Mouse (Mus musculus) MEL (cell line): Measurements from ENCODE around the gene Usp25. TPM values are rescaled to one million over a fixed set of nuclear protein-coding genes. Genes with fewer than 3 reads are reported as not detected.

Experiments used
- DNase-seq: peaks from one replicate; pipeline ENCODE4 v3.0.0; 2011; ENCODE audit warnings: low read depth, low spot score
- H3K27ac ChIP-seq: 2 replicates; pipeline ENCODE4 v1.5.1; 2012; ENCODE audit warnings: low read depth, mild to moderate bottlenecking, control low read depth, low read length, moderate library complexity; ENCODE audit not compliant: control insufficient read depth
- H3K27me3 ChIP-seq, 2 experiments: fragments of 150-350 bp in 1 of 2; sonication (generic) in 1 of 2; 2 replicates each; pipeline ENCODE4 v1.6.1; 2012; ENCODE audit warnings: low read length in 2 of 2, mild to moderate bottlenecking in 2 of 2, improper control_type of control experiment in 1 of 2, moderate library complexity in 1 of 2; ENCODE audit not compliant: insufficient read depth in 2 of 2, control insufficient read depth in 1 of 2
- H3K36me3 ChIP-seq, 2 experiments: 2 replicates each; pipeline ENCODE4 v1.6.1; 2012 to 2014; ENCODE audit warnings: low read length in 2 of 2, improper control_type of control experiment in 1 of 2, inconsistent platforms in 1 of 2, mild to moderate bottlenecking in 1 of 2; ENCODE audit not compliant: insufficient read depth in 2 of 2, control insufficient read depth in 1 of 2
- H3K4me1 ChIP-seq, 2 experiments: fragments of 150-350 bp in 1 of 2; sonication (generic) in 1 of 2; 2 replicates each; pipeline ENCODE4 v1.6.1; 2012; ENCODE audit warnings: low read length in 2 of 2, improper control_type of control experiment in 1 of 2, mild to moderate bottlenecking in 1 of 2; ENCODE audit not compliant: insufficient read depth in 2 of 2, control insufficient read depth in 1 of 2
- H3K4me3 ChIP-seq, 2 experiments: fragments of 150-350 bp in 1 of 2; sonication (generic) in 1 of 2; 2 replicates each; pipeline ENCODE4 v1.5.1; 2012; ENCODE audit warnings: low read depth in 2 of 2, low read length in 2 of 2, mild to moderate bottlenecking in 2 of 2, moderate library complexity in 2 of 2, control low read depth in 1 of 2, improper control_type of control experiment in 1 of 2; ENCODE audit not compliant: control insufficient read depth in 1 of 2, insufficient read depth in 1 of 2
- H3K79me2 ChIP-seq: 2 replicates; pipeline ENCODE4 v1.6.1; 2012; ENCODE audit warnings: mild to moderate bottlenecking, low read length, moderate library complexity; ENCODE audit not compliant: control insufficient read depth, poor library complexity, insufficient read depth
- H3K9ac ChIP-seq: 2 replicates; pipeline ENCODE4 v1.6.1; 2012; ENCODE audit warnings: low read depth, mild to moderate bottlenecking, control low read depth, low read length, moderate library complexity; ENCODE audit not compliant: control insufficient read depth, poor library complexity, severe bottlenecking
- H3K9me3 ChIP-seq: fragments of 150-350 bp; sonication (generic); replicated peaks from 2 replicates; pipeline ENCODE4 v1.6.1; 2012; ENCODE audit warnings: mild to moderate bottlenecking, low read length, improper control_type of control experiment, moderate library complexity; ENCODE audit not compliant: insufficient read depth
- E2F4 ChIP-seq: IDR thresholded peaks from 2 replicates; pipeline ENCODE4 v1.6.1; 2011; ENCODE audit warnings: low read depth, low read length, improper control_type of control experiment, borderline replicate concordance
- ELF1 ChIP-seq: IDR thresholded peaks from 2 replicates; pipeline ENCODE4 v1.6.1; 2014; ENCODE audit warnings: low read depth, mild to moderate bottlenecking, inconsistent platforms, low read length, improper control_type of control experiment, moderate library complexity
- GABPA ChIP-seq: IDR thresholded peaks from 2 replicates; pipeline ENCODE4 v1.6.1; 2012; ENCODE audit warnings: low read depth, mild to moderate bottlenecking, inconsistent platforms, low read length, improper control_type of control experiment, moderate library complexity
- KAT2A ChIP-seq: conservative IDR thresholded peaks from 2 replicates; pipeline ENCODE4 v1.6.1; 2012; ENCODE audit warnings: low read depth, low read length, improper control_type of control experiment, inconsistent platforms
- MAX ChIP-seq: IDR thresholded peaks from 2 replicates; pipeline ENCODE4 v1.6.1; 2011; ENCODE audit warnings: low read length, improper control_type of control experiment
- MEF2A ChIP-seq: IDR thresholded peaks from 2 replicates; pipeline ENCODE4 v1.6.1; 2014; ENCODE audit warnings: low read depth, mild to moderate bottlenecking, inconsistent platforms, low read length, improper control_type of control experiment; ENCODE audit not compliant: poor library complexity, insufficient replicate concordance, severe bottlenecking; ENCODE audit errors: extremely low read depth
- MXI1 ChIP-seq: IDR thresholded peaks from 2 replicates; pipeline ENCODE4 v1.6.1; 2011; ENCODE audit warnings: mild to moderate bottlenecking, low read depth, low read length, improper control_type of control experiment
- MYB ChIP-seq: IDR thresholded peaks from 2 replicates; pipeline ENCODE4 v1.6.1; 2011; ENCODE audit warnings: mild to moderate bottlenecking, low read depth, low read length, improper control_type of control experiment
- MYC ChIP-seq: IDR thresholded peaks from 2 replicates; pipeline ENCODE4 v1.6.1; 2011; ENCODE audit warnings: low read depth, mild to moderate bottlenecking, low read length, improper control_type of control experiment, moderate library complexity
- NELFE ChIP-seq: IDR thresholded peaks from 2 replicates; pipeline ENCODE4 v1.6.1; 2011; ENCODE audit warnings: low read depth, low read length, improper control_type of control experiment
- NRF1 ChIP-seq: IDR thresholded peaks from 2 replicates; pipeline ENCODE4 v1.6.1; 2014; ENCODE audit warnings: low read depth, mild to moderate bottlenecking, inconsistent platforms, low read length, improper control_type of control experiment, moderate library complexity; ENCODE audit not compliant: poor library complexity, insufficient read depth, severe bottlenecking
- POLR2A ChIP-seq, 2 experiments: IDR thresholded peaks; 2 replicates each; pipeline ENCODE4 v1.6.1; 2011 to 2012; ENCODE audit warnings: low read length in 2 of 2, mild to moderate bottlenecking in 2 of 2, control low read depth in 1 of 2, improper control_type of control experiment in 1 of 2, low read depth in 1 of 2, moderate library complexity in 1 of 2; ENCODE audit not compliant: control insufficient read depth in 1 of 2, insufficient read depth in 1 of 2, poor library complexity in 1 of 2
- POLR2AphosphoS5 ChIP-seq: IDR thresholded peaks from 2 replicates; pipeline ENCODE4 v1.6.1; 2012; ENCODE audit warnings: low read depth, borderline replicate concordance, mild to moderate bottlenecking, inconsistent platforms, low read length, moderate library complexity, mixed read lengths
- TAL1 ChIP-seq: IDR thresholded peaks from 2 replicates; pipeline ENCODE4 v1.6.1; 2012; ENCODE audit warnings: mild to moderate bottlenecking, inconsistent platforms, low read length, moderate library complexity, mixed read lengths
- UBTF ChIP-seq: IDR thresholded peaks from 2 replicates; pipeline ENCODE4 v1.6.1; 2012; ENCODE audit warnings: low read depth, mild to moderate bottlenecking, inconsistent platforms, low read length, improper control_type of control experiment, moderate library complexity, borderline replicate concordance; ENCODE audit not compliant: insufficient read depth
- USF1 ChIP-seq: IDR thresholded peaks from 2 replicates; pipeline ENCODE4 v1.6.1; 2014; ENCODE audit warnings: low read depth, mild to moderate bottlenecking, inconsistent platforms, low read length, improper control_type of control experiment, moderate library complexity
- ZKSCAN1 ChIP-seq: IDR thresholded peaks from 2 replicates; pipeline ENCODE4 v1.6.1; 2012; ENCODE audit warnings: low read depth, mild to moderate bottlenecking, inconsistent platforms, low read length, improper control_type of control experiment, moderate library complexity
- ZNF384 ChIP-seq: IDR thresholded peaks from 2 replicates; pipeline ENCODE4 v1.6.1; 2012; ENCODE audit warnings: low read depth, mild to moderate bottlenecking, inconsistent platforms, low read length, improper control_type of control experiment
- polyA plus RNA-seq, 2 experiments: library from polyadenylated mRNA; stranded (reverse) in 1 of 2; unstranded in 1 of 2; fragments of >175 nt in 1 of 2; fragments of >200 nt in 1 of 2; gene quantifications; 2 replicates each; pipeline versions ENCODE4 v1.2.1 to v1.2.4; 2012; ENCODE audit warnings: low replicate concordance in 2 of 2, low read depth in 1 of 2; ENCODE audit not compliant: insufficient read length in 2 of 2, insufficient read depth in 1 of 2, missing spikeins in 1 of 2
- total RNA-seq: library from RNA; depleted of rRNA; stranded (reverse); fragments of 300-350 nt; gene quantifications from 2 replicates; pipeline ENCODE4 v1.2.3, GENCODE M21; 2012

Usp25 gene
- total and polyA plus RNA-seq, 3 experiments, result 43.0 to 45.6 TPM; not detected in 1

DNA sequence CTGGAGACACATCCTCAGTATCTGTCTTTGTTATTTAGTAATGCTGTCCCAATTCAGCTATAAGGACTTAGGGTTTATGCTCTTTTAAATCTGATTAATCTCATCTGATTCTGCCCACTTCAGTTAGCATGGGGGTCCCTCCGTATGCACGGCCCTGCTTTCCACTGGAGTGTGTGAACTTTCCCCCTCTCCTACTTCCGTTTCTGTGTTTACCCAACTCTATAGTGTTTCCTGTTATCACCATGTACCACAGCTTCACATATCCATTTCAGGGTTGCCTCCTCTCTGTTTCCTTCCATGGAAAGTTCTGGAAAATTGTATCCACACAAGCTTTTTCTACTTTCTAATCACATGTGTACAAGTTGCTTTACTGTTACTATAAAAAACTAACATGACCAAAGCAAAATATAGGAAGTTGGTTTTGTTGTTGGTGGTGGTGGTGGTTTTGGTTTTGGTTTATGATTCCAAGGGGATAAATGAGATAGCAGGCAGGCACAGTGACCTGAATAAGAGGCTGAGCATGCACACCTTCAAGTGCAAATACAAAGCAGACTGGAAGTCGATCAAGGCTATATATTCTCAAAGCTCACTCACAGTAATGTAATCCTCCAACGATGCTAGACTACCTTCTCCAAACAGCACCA, 36.6 kb upstream of the Usp25 start:
- H3K9ac ChIP-seq, result no peak overlapping the region
- H3K27me3 ChIP-seq, result no peaks in the 10 kb centered on the region
- no peak overlapping the region for H3K27ac ChIP-seq
- H3K4me1 ChIP-seq, result no peaks in the 10 kb centered on the region
- H3K4me3 ChIP-seq, result no peak overlapping the region
- TF ChIP-seq ELF1 (no peak), MAX (no peak), NRF1 (no peak), TAL1 (no peak), E2F4 (no peak)
- H3K79me2 ChIP-seq, result no peaks in the 10 kb centered on the region
- no peaks in the 10 kb centered on the region for H3K36me3 ChIP-seq
- DNase-seq, result no peak
- H3K9me3 ChIP-seq, result no peaks in the 10 kb centered on the region

GRCm38 (mm10) chr16:76983696-76984095, 29.8 kb upstream of the Usp25 start:
- H3K79me2 ChIP-seq, result no peaks in the 10 kb centered on the region
- no peak overlapping the region for H3K4me3 ChIP-seq
- no peaks in the 10 kb centered on the region for H3K4me1 ChIP-seq
- H3K27ac ChIP-seq, result no peak overlapping the region
- H3K36me3 ChIP-seq, result no peaks in the 10 kb centered on the region
- TF ChIP-seq UBTF, result no peak
- TF ChIP-seq POLR2AphosphoS5, result no peak
- TF ChIP-seq NRF1, result no peak
- TF ChIP-seq MXI1, result no peak
- no peak for TF ChIP-seq NELFE
- no peak for TF ChIP-seq KAT2A
- no peak for TF ChIP-seq ZNF384
- no peak for TF ChIP-seq USF1
- no peak for TF ChIP-seq ZKSCAN1
- TF ChIP-seq E2F4, result no peak
- no peak for TF ChIP-seq POLR2A (IDR thresholded peaks at IDR 0.05; ENCODE audit: control insufficient read depth in 1 of 2, insufficient read depth in 1 of 2, low read depth in 1 of 2, low read length in 2 of 2, poor library complexity in 1 of 2)
- TF ChIP-seq MAX, result no peak
- no peak for TF ChIP-seq MEF2A
- TF ChIP-seq MYC, result no peak
- TF ChIP-seq MYB, result no peak
- TF ChIP-seq GABPA, result no peak
- no peaks in the 10 kb centered on the region for H3K9me3 ChIP-seq
- no peak overlapping the region for H3K9ac ChIP-seq
- no peak for DNase-seq
- peaks cover 0 to 1% of the 10 kb centered on the region in 2 experiments; a peak in 1 of 4 replicates for H3K27me3 ChIP-seq
